Mouse (Mus musculus) CD4-positive naive resting alpha-beta T cell, adult 57 days (primary cell): ENCODE results near the gene Ssr3. TPM values are rescaled to one million over a fixed set of nuclear protein-coding genes. Genes with fewer than 3 reads are reported as not detected.

Source experiments
- total RNA-seq: library from RNA; stranded (reverse); gene quantifications from one replicate; pipeline ENCODE4 v1.2.4, GENCODE M21; 2023

The Ssr3 gene
- total RNA-seq: 78.4 TPM

DNA sequence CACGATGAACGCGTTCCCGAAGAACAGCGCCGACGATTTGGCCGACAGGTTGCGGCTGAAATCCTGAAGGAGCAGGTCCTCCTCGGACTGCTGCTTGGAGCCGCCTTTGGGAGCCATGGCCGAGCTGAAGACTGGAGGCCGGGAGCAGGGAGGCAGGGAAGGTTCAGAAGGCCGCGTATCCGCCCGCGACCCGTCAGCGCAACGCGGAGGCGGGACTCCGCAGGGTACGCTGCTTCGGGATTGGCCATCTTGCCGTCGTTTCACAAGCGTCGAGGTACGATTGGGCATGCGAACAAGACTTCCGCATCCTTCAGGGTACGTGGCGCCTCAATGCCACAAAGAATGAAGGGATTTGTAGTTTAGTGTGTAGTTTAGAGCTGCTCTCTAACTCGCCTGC, at the start of gene Ssr3:
Gene Ssr3 (minus strand): TSS at position 203 of the 397 bp plus-strand sequence.

Other genes with a start within 250 kb of the Ssr3 start
- 32.5 TPM for gene Tiparp, start 135.8 kb upstream of the Ssr3 start, total RNA-seq